Mouse (Mus musculus): ENCODE results near the gene Nfib.

DNA sequence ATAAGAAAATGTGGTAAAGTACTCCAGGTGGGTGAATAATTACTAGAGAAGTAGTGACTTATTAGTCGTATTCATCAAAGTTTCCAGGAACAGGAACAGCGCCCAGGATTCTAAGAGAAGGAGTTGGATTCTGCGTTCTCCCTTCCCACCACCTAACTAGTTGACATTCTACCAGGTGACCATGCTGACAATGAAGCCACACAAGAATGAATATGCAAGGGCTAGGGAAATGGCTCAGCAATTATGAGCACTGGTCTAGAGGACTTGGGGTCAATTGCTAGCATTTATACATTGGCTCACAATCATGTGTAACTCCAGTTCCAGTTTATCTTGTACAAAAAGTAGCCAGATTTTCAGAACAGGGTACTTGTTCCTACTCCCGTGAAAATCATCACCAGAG, 334.1 kb downstream of the Nfib start:
- TF ChIP-seq POLR2A (IDR thresholded peaks at IDR 0.05; ENCODE audit: borderline replicate concordance, extremely low read depth, low read depth, low read length), result no peak
- TF ChIP-seq CTCF (IDR thresholded peaks at IDR 0.05; ENCODE audit: insufficient read depth, low read length), result no peak

Data from lung, adult 2 months (tissue).